18 mouse cellular contexts compared by ENCODE assay signal in genomic region chr2:155400276-155400675, GRCm38 (mm10). TPM values are rescaled to one million over a fixed set of nuclear protein-coding genes. Genes with fewer than 3 reads are reported as not detected.
DNase-seq lines count a peak whose midpoint lies in the region; TF ChIP-seq lines count a peak whose summit lies in the region.
"Had no signal": no experiment of that assay in that cellular context is flagged by ENCODE, and none has a peak within 500 bp of the region (broad histone marks: within the 10 kb centered on the region; RNA-seq: fewer than 3 reads in every experiment).

No protein-coding gene starts in this region.

- no peak overlapping the region for H3K9ac ChIP-seq in MEL (ENCODE audit: control insufficient read depth, low read depth, low read length, poor library complexity, severe bottlenecking)
- H3K9ac ChIP-seq: heart, embryonic 15.5 days; hindbrain, embryonic 13.5 days; intestine, embryonic 15.5 days; liver, embryonic 15.5 days; neural tube, embryonic 13.5 days had no signal

- H3K4me3 ChIP-seq in MEL (ENCODE audit: control insufficient read depth in 1 of 2, insufficient read depth in 1 of 2, low read depth in 2 of 2, low read length in 2 of 2), result no peak overlapping the region
- H3K4me3 ChIP-seq: heart, embryonic 15.5 days; hindbrain, embryonic 13.5 days; intestine, embryonic 15.5 days; liver, embryonic 15.5 days; megakaryocyte, embryonic 14.5 days; neural tube, embryonic 13.5 days had no signal

- H3K9me3 ChIP-seq in MEL (replicated peaks; ENCODE audit: insufficient read depth, low read length), result no peaks in the 10 kb centered on the region
- H3K9me3 ChIP-seq: G1E; heart, embryonic 15.5 days; hindbrain, embryonic 13.5 days; intestine, embryonic 15.5 days; liver, embryonic 15.5 days; megakaryocyte, embryonic 14.5 days; neural tube, embryonic 13.5 days had no signal

- H3K27ac ChIP-seq in MEL (ENCODE audit: control insufficient read depth, low read depth, low read length), result no peak overlapping the region
- H3K27ac ChIP-seq: heart, embryonic 15.5 days; hindbrain, embryonic 13.5 days; intestine, embryonic 15.5 days; liver, embryonic 15.5 days; neural tube, embryonic 13.5 days had no signal

- H3K27me3 ChIP-seq in MEL (ENCODE audit: control insufficient read depth in 1 of 2, insufficient read depth in 2 of 2, low read length in 2 of 2), result no peaks in the 10 kb centered on the region
- H3K27me3 ChIP-seq: heart, embryonic 15.5 days; hindbrain, embryonic 13.5 days; intestine, embryonic 15.5 days; liver, embryonic 15.5 days; megakaryocyte, embryonic 14.5 days; neural tube, embryonic 13.5 days had no signal

- no peak for TF ChIP-seq RAD21 in MEL (IDR thresholded peaks at IDR 0.05; ENCODE audit: low read depth, low read length)

- H3K4me1 ChIP-seq in MEL (ENCODE audit: control insufficient read depth in 1 of 2, insufficient read depth in 2 of 2, low read length in 2 of 2), result peaks cover 2 to 15% of the 10 kb centered on the region in 2 experiments
- H3K4me1 ChIP-seq: hindbrain, embryonic 13.5 days; intestine, embryonic 15.5 days; liver, embryonic 15.5 days; neural tube, embryonic 13.5 days had no signal

- H3K79me2 ChIP-seq in MEL (ENCODE audit: control insufficient read depth, insufficient read depth, low read length, poor library complexity), result no peaks in the 10 kb centered on the region

- peaks cover 4 to 20% of the 10 kb centered on the region in 2 experiments for H3K36me3 ChIP-seq in MEL (ENCODE audit: control insufficient read depth in 1 of 2, insufficient read depth in 2 of 2, low read length in 2 of 2)

- no peak for TF ChIP-seq POLR2A in MEL (IDR thresholded peaks at IDR 0.05; ENCODE audit: control insufficient read depth in 1 of 2, insufficient read depth in 1 of 2, low read depth in 1 of 2, low read length in 2 of 2, poor library complexity in 1 of 2)

- peak in 1 of 2 experiments; percentile 54; a peak in 1 of 4 replicates for TF ChIP-seq EP300 in MEL (IDR thresholded peaks at IDR 0.05; ENCODE audit: low read depth in 1 of 2, low read length in 2 of 2)

- peak; percentile 62 for DNase-seq in heart, postnatal 4 days
- no peak for DNase-seq in heart, adult 9 months (ENCODE audit: low spot score in 2 of 2)
- DNase-seq in MEL (ENCODE audit: low read depth, low spot score), result peak; percentile 46
- DNase-seq in ZHBTc4 (ENCODE audit: low read depth, low spot score), result peak; percentile 21
- peak; percentile 64 to 72 for DNase-seq in cerebellum, postnatal 14 days
- no peak for DNase-seq in adrenal gland, adult (ENCODE audit: inconsistent age in 2 of 2, low spot score in 1 of 2)
- DNase-seq in embryo, embryonic 10 days (ENCODE audit: low spot score), result no peak
- DNase-seq: adrenal gland, postnatal 14 days; gastrocnemius, postnatal 36 days; right cerebral cortex, postnatal 14 days; thymus, postnatal 14 days had no signal

- TF ChIP-seq CTCF in MEL (IDR thresholded peaks at IDR 0.05 in 2 of 3, conservative IDR thresholded peaks at IDR 0.05 in 1 of 3; ENCODE audit: control insufficient read depth in 1 of 3, insufficient read depth in 1 of 3, low read depth in 2 of 3, low read length in 3 of 3, poor library complexity in 1 of 3, severe bottlenecking in 1 of 3), result no peak

TF ChIP-seq in MEL, 35 proteins besides CTCF, POLR2A, EP300 and RAD21:
- TF ChIP-seq NRF1 (IDR thresholded peaks at IDR 0.05; ENCODE audit: insufficient read depth, low read depth, low read length, poor library complexity, severe bottlenecking), result no peak
- TF ChIP-seq GABPA (IDR thresholded peaks at IDR 0.05; ENCODE audit: low read depth, low read length), result no peak
- peak; percentile 68; the same call in 1 of the 2 replicates for TF ChIP-seq MXI1 (IDR thresholded peaks at IDR 0.05; ENCODE audit: low read depth, low read length)
- no peak for TF ChIP-seq TAL1 (IDR thresholded peaks at IDR 0.05; ENCODE audit: low read length)
- no peak for TF ChIP-seq ETS1 (IDR thresholded peaks at IDR 0.05; ENCODE audit: low read depth, low read length)
- TF ChIP-seq SMC3 (IDR thresholded peaks at IDR 0.05; ENCODE audit: low read depth, low read length), result no peak
- no peak for TF ChIP-seq ELF1 (IDR thresholded peaks at IDR 0.05; ENCODE audit: low read depth, low read length)
- no peak for TF ChIP-seq MYC (IDR thresholded peaks at IDR 0.05; ENCODE audit: low read depth, low read length)
- TF ChIP-seq ZMIZ1 (IDR thresholded peaks at IDR 0.05; ENCODE audit: low read depth, low read length), result no peak
- peak; percentile 79; the same call in 1 of the 2 replicates for TF ChIP-seq MAX (IDR thresholded peaks at IDR 0.05; ENCODE audit: low read length)
- TF ChIP-seq ZNF384 (IDR thresholded peaks at IDR 0.05; ENCODE audit: low read depth, low read length), result no peak
- no peak for TF ChIP-seq KAT2A (conservative IDR thresholded peaks at IDR 0.05; ENCODE audit: low read depth, low read length)
- TF ChIP-seq USF1 (IDR thresholded peaks at IDR 0.05; ENCODE audit: low read depth, low read length), result no peak
- TF ChIP-seq POLR2AphosphoS2 (IDR thresholded peaks at IDR 0.05; ENCODE audit: low read length), result no peak

RNA-seq across cellular contexts. Expression of gene Trp53inp2, which starts 19.4 kb away (rescaled TPM):
- total RNA-seq in heart, postnatal 4 days (2021), result 100 to 1,000 TPM; 491 to 511 TPM
- total RNA-seq in MEL (2012; rRNA removed), result 1.7 and 2.7 TPM in 2 replicates
- 1 to 10 TPM in 1 of 2 experiments, not detected in 1; 7.0 TPM for polyA plus RNA-seq in MEL (2012; ENCODE audit: insufficient read depth in 1 of 2, insufficient read length in 2 of 2, low read depth in 1 of 2, low replicate concordance in 2 of 2, missing spikeins in 1 of 2)

RNA-seq across cellular contexts. Expression of gene Pigu, which starts 43.0 kb away (rescaled TPM):
- total RNA-seq in heart, postnatal 4 days (2021), result 10 to 100 TPM; 39.4 to 42.7 TPM
- total RNA-seq in MEL (2012; rRNA removed), result 27.7 and 30.1 TPM in 2 replicates
- polyA plus RNA-seq in MEL (2012; ENCODE audit: insufficient read depth in 1 of 2, insufficient read length in 2 of 2, low read depth in 1 of 2, low replicate concordance in 2 of 2, missing spikeins in 1 of 2), result 10 to 100 TPM in 1 of 2 experiments, not detected in 1; 59.0 TPM

Comparison
In these comparisons a context has a peak if more than half of its experiments do, and no peak if none do; other contexts are left out.
1. DNase-seq: peak in heart, postnatal 4 days (single experiment), MEL (single experiment), ZHBTc4 (single experiment) and cerebellum, postnatal 14 days (2 of 2); none in heart, adult 9 months (0 of 2), adrenal gland, adult (0 of 2) and embryo, embryonic 10 days (single experiment).
2. RNA of gene Trp53inp2, which starts 19.4 kb away (total RNA-seq): 491 to 511 TPM in heart, postnatal 4 days; 1.7 to 2.7 TPM in MEL; every median in the first group is over 100 times any median in the second.